Mouse (Mus musculus) brain, embryonic 14.5 days (tissue): ENCODE data around the gene Lhx6. TPM values are rescaled to one million over a fixed set of nuclear protein-coding genes. Genes with fewer than 3 reads are reported as not detected.

Experiments used
- DNase-seq: peaks from one replicate; pipeline ENCODE4 v3.0.0-alpha.2; 2011; ENCODE audit warnings: low read depth
- CTCF ChIP-seq: fragments of 200-500 bp; IDR thresholded peaks from 2 replicates; pipeline ENCODE4 v1.5.1; 2012; ENCODE audit warnings: inconsistent platforms, mild to moderate bottlenecking, moderate library complexity, borderline replicate concordance; ENCODE audit not compliant: insufficient read depth, insufficient read length; ENCODE audit errors: extremely low read depth
- POLR2A ChIP-seq: fragments of 200-500 bp; IDR thresholded peaks from 2 replicates; pipeline ENCODE4 v1.6.1; 2012; ENCODE audit warnings: mild to moderate bottlenecking, inconsistent platforms, borderline replicate concordance; ENCODE audit not compliant: poor library complexity, insufficient read depth, insufficient read length, severe bottlenecking; ENCODE audit errors: extremely low read depth
- polyA plus RNA-seq: library from polyadenylated mRNA; depleted of rRNA; stranded (reverse); fragments of >200 nt; gene quantifications from 2 replicates; pipeline ENCODE4 v1.2.3, GENCODE M21; 2012

Lhx6 gene
- polyA plus RNA-seq, 1 experiment, result 16.9 TPM

GRCm38 (mm10) chr2:36092748-36093147, 12.5 kb downstream of the Lhx6 start:
- DNase-seq, result no peak
- TF ChIP-seq CTCF (no peak), POLR2A (no peak)

- peak; percentile 77 for DNase-seq
- TF ChIP-seq CTCF, result no peak
- TF ChIP-seq POLR2A, result no peak
Measured at GRCm38 (mm10) chr2:36090853-36091741, 14.1 kb downstream of the Lhx6 start.

- peak; percentile 47 for DNase-seq
- TF ChIP-seq CTCF (no peak), POLR2A (no peak)
Measured at GRCm38 (mm10) chr2:36089190-36089589, 16.0 kb downstream of the Lhx6 start.

GRCm38 (mm10) chr2:36085041-36085440, 20.2 kb downstream of the Lhx6 start:
- DNase-seq, result no peak
- TF ChIP-seq CTCF (no peak), POLR2A (no peak)

- DNase-seq, result peak; percentile 53
- no peak for TF ChIP-seq POLR2A
- no peak for TF ChIP-seq CTCF
Measured at GRCm38 (mm10) chr2:36082802-36083580, 22.2 kb downstream of the Lhx6 start.

GRCm38 (mm10) chr2:36081446-36081845, 23.8 kb downstream of the Lhx6 start:
- DNase-seq, result no peak
- no peak for TF ChIP-seq POLR2A
- no peak for TF ChIP-seq CTCF

- no peak for TF ChIP-seq CTCF
- no peak for TF ChIP-seq POLR2A
- peak; percentile 76 for DNase-seq
Measured at GRCm38 (mm10) chr2:36077160-36077761, 27.9 kb downstream of the Lhx6 start.

GRCm38 (mm10) chr2:36075210-36075609, 30.0 kb downstream of the Lhx6 start:
- no peak for TF ChIP-seq CTCF
- TF ChIP-seq POLR2A, result no peak
- DNase-seq, result no peak

GRCm38 (mm10) chr2:36073781-36074180, 31.4 kb downstream of the Lhx6 start:
- no peak for DNase-seq
- TF ChIP-seq POLR2A, result no peak
- TF ChIP-seq CTCF, result no peak

GRCm38 (mm10) chr2:36071660-36072305, 33.4 kb downstream of the Lhx6 start:
- TF ChIP-seq CTCF, result no peak
- no peak for TF ChIP-seq POLR2A
- DNase-seq, result no peak
